Mouse (Mus musculus): Measurements from ENCODE around the gene Ube2a.
A peak's percentile ranks its signal among the peaks of the same experiment; 100 is the strongest.

DNA sequence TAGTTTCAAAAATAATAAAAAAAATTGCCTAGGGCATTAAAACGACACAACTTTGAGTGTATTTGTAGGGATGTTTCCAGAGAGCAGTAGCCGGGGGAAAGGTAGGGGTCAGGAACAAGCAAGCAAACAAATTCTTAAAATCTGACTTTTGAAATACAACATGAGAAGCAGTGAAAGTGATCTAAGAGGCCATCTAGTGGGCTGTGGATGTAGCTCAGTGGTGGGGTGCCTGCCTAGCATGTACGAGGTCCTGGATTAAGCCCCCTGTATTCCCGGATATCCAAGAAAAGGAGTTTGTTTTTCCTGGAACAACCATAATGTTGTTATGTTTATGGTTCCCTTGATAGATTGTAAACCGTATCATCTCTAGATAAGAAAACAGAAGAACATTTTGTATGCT, 32.8 kb downstream of the Ube2a start:
- TF ChIP-seq EP300 (IDR thresholded peaks at IDR 0.05; ENCODE audit: low read length) (no peak), MAZ (IDR thresholded peaks at IDR 0.05; ENCODE audit: low read depth, low read length) (no peak), BHLHE40 (IDR thresholded peaks at IDR 0.05; ENCODE audit: low read depth, low read length) (no peak), RAD21 (IDR thresholded peaks at IDR 0.05; ENCODE audit: low read depth, low read length) (peak; percentile 40), POLR2A (IDR thresholded peaks at IDR 0.05; ENCODE audit: low read depth, low read length) (no peak), CTCF (conservative IDR thresholded peaks at IDR 0.05 in 1 of 2, IDR thresholded peaks at IDR 0.05 in 1 of 2; ENCODE audit: low read depth in 2 of 2, low read length in 2 of 2) (peak in 1 of 2 experiments; percentile 56; a peak in 2 of 4 replicates), RCOR1 (conservative IDR thresholded peaks at IDR 0.05; ENCODE audit: low read depth, low read length) (no peak), TCF12 (IDR thresholded peaks at IDR 0.05; ENCODE audit: low read depth, low read length) (no peak), ELF1 (IDR thresholded peaks at IDR 0.05; ENCODE audit: low read depth, low read length) (no peak), HCFC1 (IDR thresholded peaks at IDR 0.05; ENCODE audit: low read depth, low read length) (no peak), NELFE (IDR thresholded peaks at IDR 0.05; ENCODE audit: low read depth, low read length) (no peak), JUN (IDR thresholded peaks at IDR 0.05; ENCODE audit: insufficient read depth, low read depth, low read length) (no peak), IRF4 (IDR thresholded peaks at IDR 0.05; ENCODE audit: low read depth, low read length) (no peak)
